Mouse (Mus musculus): ENCODE measurements at regions not wholly inside any gene's neighbourhood (a gene's known extent, or its start where the extent isn't known, plus 50 kb on each side); places are given as distances from the start of the nearest gene placed in this dataset.

DNA sequence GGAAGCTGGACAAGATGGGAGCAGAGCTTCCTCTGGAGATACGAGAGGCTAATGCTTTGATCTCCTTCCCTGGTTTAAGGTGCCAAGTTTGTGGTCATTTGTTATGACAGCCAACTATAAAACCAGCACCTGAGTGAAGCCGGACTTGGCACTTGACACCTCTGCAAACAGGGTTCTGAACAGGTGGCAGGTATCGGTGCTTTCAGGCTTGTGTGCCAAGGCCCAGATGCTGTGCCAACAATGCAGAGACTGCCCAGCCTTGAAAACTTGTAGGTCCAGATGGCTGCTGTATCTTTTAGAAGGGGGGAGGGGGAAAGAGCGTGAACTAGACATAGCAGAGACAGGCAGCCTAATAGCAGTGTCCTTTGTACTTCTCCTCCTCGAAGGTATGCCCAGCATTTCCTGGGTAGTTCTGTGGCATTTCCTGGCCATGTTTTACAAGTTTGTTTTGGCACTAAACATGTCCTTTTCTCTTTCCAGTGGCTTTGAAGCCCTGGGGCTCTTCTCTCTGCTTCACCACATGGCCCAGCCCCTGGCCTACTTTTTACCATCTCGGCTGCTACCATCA, 196.3 kb upstream of the Maf start:
- H3K36me3 ChIP-seq (ENCODE audit: control insufficient read depth, insufficient read depth, low read length), result no peaks in the 10 kb centered on the region
- DNase-seq (ENCODE audit: extremely low read depth, low read depth, low spot score), result peak; percentile 55
- no peak for TF ChIP-seq CTCF (IDR thresholded peaks at IDR 0.05; ENCODE audit: low read depth, low read length)
- no peaks in the 10 kb centered on the region for H3K79me2 ChIP-seq (ENCODE audit: control insufficient read depth, insufficient read depth, low read length)
- H3K4me1 ChIP-seq (ENCODE audit: control insufficient read depth, insufficient read depth, low read length), result no peaks in the 10 kb centered on the region
- no peak overlapping the region for H3K9ac ChIP-seq (ENCODE audit: low read depth, low read length)
- 38% methylated on average over 6 of the region's 6 CpGs for WGBS
- no peak overlapping the region for H3K27ac ChIP-seq (replicated peaks; ENCODE audit: insufficient read depth, low read depth, low read length)
- H3K27me3 ChIP-seq (ENCODE audit: control insufficient read depth, insufficient read depth, low read length), result no peaks in the 10 kb centered on the region
- H3K4me3 ChIP-seq (ENCODE audit: insufficient read depth, low read depth, low read length), result no peak overlapping the region

GRCm38 (mm10) chr8:115897521-115898178, 190.1 kb upstream of the Maf start:
- H3K36me3 ChIP-seq (ENCODE audit: control insufficient read depth, insufficient read depth, low read length), result no peaks in the 10 kb centered on the region
- H3K27ac ChIP-seq (replicated peaks; ENCODE audit: insufficient read depth, low read depth, low read length), result no peak overlapping the region
- H3K4me1 ChIP-seq (ENCODE audit: control insufficient read depth, insufficient read depth, low read length), result no peaks in the 10 kb centered on the region
- no peak overlapping the region for H3K4me3 ChIP-seq (ENCODE audit: insufficient read depth, low read depth, low read length)
- no peak overlapping the region for H3K9ac ChIP-seq (ENCODE audit: low read depth, low read length)
- no peaks in the 10 kb centered on the region for H3K27me3 ChIP-seq (ENCODE audit: control insufficient read depth, insufficient read depth, low read length)
- H3K79me2 ChIP-seq (ENCODE audit: control insufficient read depth, insufficient read depth, low read length), result no peaks in the 10 kb centered on the region
- no peak for DNase-seq (ENCODE audit: extremely low read depth, low read depth, low spot score)
- WGBS, result 79% methylated on average over 6 of the region's 6 CpGs
- TF ChIP-seq CTCF (IDR thresholded peaks at IDR 0.05; ENCODE audit: low read depth, low read length), result no peak
- TF ChIP-seq POLR2A (IDR thresholded peaks at IDR 0.05; ENCODE audit: extremely low read depth, insufficient read depth, low read length), result no peak

GRCm38 (mm10) chr8:115897086-115897485, 189.5 kb upstream of the Maf start:
- Histone ChIP-seq H3K4me1 (ENCODE audit: control insufficient read depth, insufficient read depth, low read length) (no peaks in the 10 kb centered on the region), H3K27ac (replicated peaks; ENCODE audit: insufficient read depth, low read depth, low read length) (no peak overlapping the region), H3K79me2 (ENCODE audit: control insufficient read depth, insufficient read depth, low read length) (no peaks in the 10 kb centered on the region), H3K27me3 (ENCODE audit: control insufficient read depth, insufficient read depth, low read length) (no peaks in the 10 kb centered on the region), H3K36me3 (ENCODE audit: control insufficient read depth, insufficient read depth, low read length) (no peaks in the 10 kb centered on the region), H3K4me3 (ENCODE audit: insufficient read depth, low read depth, low read length) (no peak overlapping the region), H3K9ac (ENCODE audit: low read depth, low read length) (no peak overlapping the region)
- no peak for DNase-seq (ENCODE audit: extremely low read depth, low read depth, low spot score)
- TF ChIP-seq CTCF (IDR thresholded peaks at IDR 0.05; ENCODE audit: low read depth, low read length), result no peak
- TF ChIP-seq POLR2A (IDR thresholded peaks at IDR 0.05; ENCODE audit: extremely low read depth, insufficient read depth, low read length), result no peak
- 87% methylated on average over 4 of the region's 4 CpGs for WGBS

DNA sequence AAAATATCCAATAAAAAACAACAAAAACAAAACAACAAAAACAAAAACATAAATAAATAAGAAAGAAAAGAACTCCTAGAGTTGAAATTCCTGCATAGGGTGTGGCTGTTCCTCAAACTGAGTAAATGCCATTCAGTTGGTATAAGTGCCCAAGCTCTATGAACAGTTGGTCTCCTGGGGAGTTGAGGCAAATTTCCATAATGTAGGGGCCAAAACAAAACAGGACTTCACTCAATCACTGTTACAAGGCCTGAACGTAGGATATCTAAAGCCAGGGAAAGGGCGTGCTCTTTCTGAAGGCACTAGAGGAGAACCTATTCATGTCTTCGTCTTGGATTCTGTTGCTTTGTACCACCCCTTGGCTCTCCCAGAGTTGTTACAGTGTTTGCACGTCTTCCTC, 188.5 kb upstream of the Maf start:
- 91% methylated on average over 4 of the region's 4 CpGs for WGBS

GRCm38 (mm10) chr8:115888278-115888677, 180.7 kb upstream of the Maf start:
- no peak overlapping the region for H3K27ac ChIP-seq (replicated peaks; ENCODE audit: insufficient read depth, low read depth, low read length)
- H3K27me3 ChIP-seq (ENCODE audit: control insufficient read depth, insufficient read depth, low read length), result no peaks in the 10 kb centered on the region
- H3K4me1 ChIP-seq (ENCODE audit: control insufficient read depth, insufficient read depth, low read length), result no peaks in the 10 kb centered on the region
- H3K36me3 ChIP-seq (ENCODE audit: control insufficient read depth, insufficient read depth, low read length), result no peaks in the 10 kb centered on the region
- WGBS, result 82% methylated on average over 4 of the region's 4 CpGs
- DNase-seq (ENCODE audit: extremely low read depth, low read depth, low spot score), result no peak
- TF ChIP-seq POLR2A (IDR thresholded peaks at IDR 0.05; ENCODE audit: extremely low read depth, insufficient read depth, low read length) (no peak), CTCF (IDR thresholded peaks at IDR 0.05; ENCODE audit: low read depth, low read length) (no peak)
- no peak overlapping the region for H3K9ac ChIP-seq (ENCODE audit: low read depth, low read length)
- no peak overlapping the region for H3K4me3 ChIP-seq (ENCODE audit: insufficient read depth, low read depth, low read length)
- H3K79me2 ChIP-seq (ENCODE audit: control insufficient read depth, insufficient read depth, low read length), result no peaks in the 10 kb centered on the region

More for the DNA sequence above, 188.5 kb upstream of the Maf start:
- Histone ChIP-seq H3K4me1 (ENCODE audit: control insufficient read depth, insufficient read depth, low read length) (no peaks in the 10 kb centered on the region), H3K27ac (replicated peaks; ENCODE audit: insufficient read depth, low read depth, low read length) (no peak overlapping the region), H3K27me3 (ENCODE audit: control insufficient read depth, insufficient read depth, low read length) (no peaks in the 10 kb centered on the region), H3K4me3 (ENCODE audit: insufficient read depth, low read depth, low read length) (no peak overlapping the region), H3K36me3 (ENCODE audit: control insufficient read depth, insufficient read depth, low read length) (no peaks in the 10 kb centered on the region), H3K9ac (ENCODE audit: low read depth, low read length) (no peak overlapping the region), H3K79me2 (ENCODE audit: control insufficient read depth, insufficient read depth, low read length) (no peaks in the 10 kb centered on the region)
- no peak for TF ChIP-seq POLR2A (IDR thresholded peaks at IDR 0.05; ENCODE audit: extremely low read depth, insufficient read depth, low read length)
- TF ChIP-seq CTCF (IDR thresholded peaks at IDR 0.05; ENCODE audit: low read depth, low read length), result no peak
- no peak for DNase-seq (ENCODE audit: extremely low read depth, low read depth, low spot score)

DNA sequence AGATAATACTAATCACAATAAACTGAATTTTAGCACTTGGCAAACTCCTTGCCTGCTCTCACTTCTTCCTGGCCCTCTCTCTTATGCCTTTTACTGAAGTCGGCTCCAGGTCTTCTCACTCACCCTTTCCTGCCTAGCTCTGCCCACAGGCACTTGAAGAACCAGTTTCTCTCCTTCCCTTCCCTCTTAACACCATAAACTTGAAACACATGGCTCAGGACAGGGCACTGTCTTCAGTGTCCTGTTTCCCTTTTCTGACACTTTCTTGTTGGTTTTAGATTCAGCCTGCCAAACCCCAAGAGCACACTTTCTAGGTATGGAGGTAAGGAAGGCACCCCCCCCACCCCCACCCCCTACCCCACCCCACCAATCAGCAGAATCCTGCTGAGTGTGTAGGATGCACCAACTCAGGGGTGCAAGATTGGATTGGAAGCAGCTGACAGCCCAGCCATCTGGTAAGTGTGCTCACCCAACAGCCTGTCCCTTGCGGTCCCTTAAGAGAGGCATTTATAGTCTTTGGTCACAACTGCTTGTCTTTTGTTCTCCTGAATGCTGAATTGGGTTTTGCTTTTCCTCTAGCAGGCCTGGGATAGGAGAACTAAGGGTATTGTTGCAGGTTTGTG, 177.6 kb upstream of the Maf start:
- TF ChIP-seq CTCF (IDR thresholded peaks at IDR 0.05; ENCODE audit: low read depth, low read length) (no peak), POLR2A (IDR thresholded peaks at IDR 0.05; ENCODE audit: extremely low read depth, insufficient read depth, low read length) (no peak)
- 70% methylated on average over 2 of the region's 2 CpGs for WGBS
- Histone ChIP-seq H3K79me2 (ENCODE audit: control insufficient read depth, insufficient read depth, low read length) (no peaks in the 10 kb centered on the region), H3K27me3 (ENCODE audit: control insufficient read depth, insufficient read depth, low read length) (no peaks in the 10 kb centered on the region), H3K4me3 (ENCODE audit: insufficient read depth, low read depth, low read length) (no peak overlapping the region), H3K4me1 (ENCODE audit: control insufficient read depth, insufficient read depth, low read length) (no peaks in the 10 kb centered on the region), H3K9ac (ENCODE audit: low read depth, low read length) (no peak overlapping the region), H3K27ac (replicated peaks; ENCODE audit: insufficient read depth, low read depth, low read length) (no peak overlapping the region), H3K36me3 (ENCODE audit: control insufficient read depth, insufficient read depth, low read length) (no peaks in the 10 kb centered on the region)
- no peak for DNase-seq (ENCODE audit: extremely low read depth, low read depth, low spot score)

Measured in liver, adult 2 months (tissue).